Mouse (Mus musculus): ENCODE measurements at regions not wholly inside any gene's neighbourhood (a gene's known extent, or its start where the extent isn't known, plus 50 kb on each side); places are given as distances from the start of the nearest gene placed in this dataset.

GRCm38 (mm10) chr3:72713806-72714205 lies 253.9 kb downstream of the Sis start:
- TF ChIP-seq POLR2A (IDR thresholded peaks at IDR 0.05; ENCODE audit: borderline replicate concordance, insufficient read depth, low read length), result no peak
- no peak for TF ChIP-seq CTCF (IDR thresholded peaks at IDR 0.05; ENCODE audit: borderline replicate concordance, insufficient read depth, low read depth, low read length)

All from cerebellum, adult 2 months (tissue).